Mouse (Mus musculus) midbrain, embryonic 14.5 days (tissue): ENCODE measurements around the gene Cdk8. TPM values are rescaled to one million over a fixed set of nuclear protein-coding genes. Genes with fewer than 3 reads are reported as not detected.
A peak's percentile ranks its signal among the peaks of the same experiment; 100 is the strongest.

Source experiments
- ATAC-seq: fragments of 200-750 bp; cut with Nextera tagmentation; 2 replicates; pipeline ENCODE4 v1.8.0; 2017; ENCODE audit warnings: moderate number of reproducible peaks, moderate library complexity; ENCODE audit not compliant: low FRiP score, low TSS enrichment
- DNase-seq: peaks from one replicate; pipeline ENCODE4 v3.0.0-alpha.2; 2015
- H3K27ac ChIP-seq: fragments of 300-500 bp; sonication (generic); replicated peaks from 2 replicates; pipeline ENCODE4 v1.5.1; 2014; ENCODE audit warnings: mild to moderate bottlenecking, low read depth, low read length, moderate library complexity
- H3K27me3 ChIP-seq: fragments of 300-500 bp; sonication (generic); 2 replicates; pipeline ENCODE4 v1.6.1; 2014; ENCODE audit warnings: low read length, control low read depth, mixed read lengths; ENCODE audit not compliant: control insufficient read depth, insufficient read depth
- H3K36me3 ChIP-seq: fragments of 300-500 bp; sonication (generic); 2 replicates; pipeline ENCODE4 v1.6.1; 2014; ENCODE audit warnings: low read length, control low read depth; ENCODE audit not compliant: control insufficient read depth, insufficient read depth
- H3K4me1 ChIP-seq: fragments of 300-500 bp; sonication (generic); 2 replicates; pipeline ENCODE4 v1.6.1; 2014; ENCODE audit warnings: mild to moderate bottlenecking, antibody characterized with exemption, low read length, control low read depth; ENCODE audit not compliant: control insufficient read depth, insufficient read depth
- H3K4me2 ChIP-seq: fragments of 300-500 bp; sonication (generic); 2 replicates; pipeline ENCODE4 v1.6.1; 2014; ENCODE audit warnings: mild to moderate bottlenecking, low read length, moderate library complexity
- H3K4me3 ChIP-seq: fragments of 300-500 bp; sonication (generic); replicated peaks from 2 replicates; pipeline ENCODE4 v1.5.1; 2014; ENCODE audit warnings: low read depth, low read length
- H3K9ac ChIP-seq: fragments of 300-500 bp; sonication (generic); replicated peaks from 2 replicates; pipeline ENCODE4 v1.6.1; 2014; ENCODE audit warnings: mild to moderate bottlenecking, low read length, moderate library complexity
- H3K9me3 ChIP-seq: fragments of 300-500 bp; sonication (generic); 2 replicates; pipeline ENCODE4 v1.6.1; 2016; ENCODE audit warnings: low read length, control low read depth, mixed read lengths; ENCODE audit not compliant: control insufficient read depth
- whole genome bisulfite sequencing: fragments of 180-500 bp; shearing (Covaris S2); extraction: QIAGEN DNeasy Blood & Tissue Kit; methylation state at CpG from one replicate; pipeline ENCODE4 v1.1.7; 2014; 5-methylcytosine and 5-hydroxymethylcytosine counted together
- polyA plus RNA-seq: library from polyadenylated mRNA; unstranded; fragments of >200 nt; fragmentation: Nextera tagmentation; extraction: Ambion mirVana; gene quantifications from 2 replicates; pipeline ENCODE4 v1.2.1, GENCODE M21; 2014

Gene Cdk8
- polyA plus RNA-seq, 1 experiment from 2014 or later = 29.8 TPM

DNA sequence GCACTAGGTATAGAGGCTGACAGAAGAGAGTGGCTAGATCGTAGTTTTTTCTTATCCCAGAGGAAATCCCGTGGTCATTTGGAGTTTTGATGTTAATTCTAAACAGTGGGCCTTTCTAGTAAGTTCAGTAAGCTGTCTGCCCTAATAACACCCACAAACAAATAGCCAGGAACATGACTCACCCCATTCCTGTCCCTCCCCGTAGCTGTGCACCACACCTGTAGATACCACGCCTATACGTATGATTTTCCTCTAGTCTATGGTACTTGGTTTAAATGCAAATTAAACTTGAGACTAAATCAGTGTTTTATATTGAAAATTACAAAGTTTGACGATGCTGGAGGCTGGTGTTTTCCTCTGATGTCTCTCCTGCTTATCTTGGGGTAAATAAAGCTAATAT lies 83.5 kb downstream of the Cdk8 start:
- Histone ChIP-seq H3K9me3 (no peaks in the 10 kb centered on the region), H3K4me1 (no peaks in the 10 kb centered on the region), H3K4me3 (no peak overlapping the region), H3K27me3 (no peaks in the 10 kb centered on the region), H3K27ac (no peak overlapping the region), H3K36me3 (no peaks in the 10 kb centered on the region), H3K4me2 (no peak overlapping the region), H3K9ac (no peak overlapping the region)
- DNase-seq = no peak
- no peak for ATAC-seq
- WGBS = 87% methylated on average over 6 of the region's 6 CpGs

DNA sequence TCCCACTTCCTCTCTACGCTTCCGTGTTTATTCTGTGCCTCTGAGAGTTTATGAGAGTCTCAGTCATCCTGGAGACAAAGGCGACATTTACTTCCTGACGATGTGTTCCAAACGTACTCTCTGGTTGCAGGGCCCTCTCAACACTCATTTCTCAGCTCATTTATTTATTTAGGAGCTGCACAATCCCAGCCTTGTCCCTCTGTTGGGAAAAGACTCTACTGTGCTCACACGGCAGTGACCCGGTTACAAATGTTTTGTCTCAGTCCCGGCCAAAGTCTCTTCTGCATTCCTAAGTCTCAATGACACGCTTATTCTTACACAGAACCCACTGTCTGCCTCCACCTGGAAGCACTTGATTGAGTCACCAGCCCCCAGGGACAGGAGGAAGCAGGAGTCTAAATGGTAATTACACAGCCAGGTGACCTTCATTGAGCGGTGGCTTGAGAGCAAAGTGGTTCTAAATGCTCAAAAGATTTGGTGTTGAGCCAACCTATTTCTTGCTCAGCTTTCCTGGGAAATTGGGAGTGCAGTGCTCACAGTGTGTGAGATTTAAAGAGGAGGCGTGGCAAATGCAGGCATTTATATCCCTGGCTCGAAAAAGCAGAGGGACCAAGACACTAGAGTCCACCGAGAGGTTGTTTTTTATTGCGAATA lies 84.4 kb downstream of the Cdk8 start:
- Histone ChIP-seq H3K9ac (no peak overlapping the region), H3K27ac (no peak overlapping the region), H3K4me3 (no peak overlapping the region), H3K27me3 (no peaks in the 10 kb centered on the region), H3K4me2 (no peak overlapping the region), H3K9me3 (no peaks in the 10 kb centered on the region), H3K4me1 (no peaks in the 10 kb centered on the region), H3K36me3 (no peaks in the 10 kb centered on the region)
- peak; percentile 39 for DNase-seq
- no peak for ATAC-seq
- 69% methylated on average over 14 of the region's 14 CpGs for WGBS

DNA sequence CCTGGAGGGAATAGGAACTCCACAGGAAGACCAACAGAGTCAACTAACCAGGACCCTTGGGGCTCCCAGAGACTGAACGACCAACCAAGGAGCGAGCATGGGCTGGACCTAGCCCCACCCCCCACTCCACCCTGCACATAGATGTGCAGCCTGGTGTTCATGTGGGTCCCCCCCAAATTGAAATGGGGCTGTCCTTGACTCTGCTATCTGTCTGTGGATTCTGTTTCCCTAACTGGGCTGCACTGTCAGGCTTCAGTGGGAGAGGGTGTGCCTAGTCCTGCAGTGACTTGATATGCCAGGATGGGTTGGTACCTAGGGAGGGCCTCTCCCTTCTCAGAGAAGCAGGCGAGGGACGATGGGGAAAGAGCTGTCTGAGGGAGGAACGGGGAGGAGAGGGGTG lies 85.3 kb downstream of the Cdk8 start:
- Histone ChIP-seq H3K9ac (no peak overlapping the region), H3K4me3 (no peak overlapping the region), H3K27ac (no peak overlapping the region), H3K36me3 (no peaks in the 10 kb centered on the region), H3K4me1 (no peaks in the 10 kb centered on the region), H3K4me2 (no peak overlapping the region), H3K27me3 (no peaks in the 10 kb centered on the region), H3K9me3 (no peaks in the 10 kb centered on the region)
- ATAC-seq (no peak), DNase-seq (no peak)
- 92% methylated on average over 5 of the region's 5 CpGs for WGBS

DNA sequence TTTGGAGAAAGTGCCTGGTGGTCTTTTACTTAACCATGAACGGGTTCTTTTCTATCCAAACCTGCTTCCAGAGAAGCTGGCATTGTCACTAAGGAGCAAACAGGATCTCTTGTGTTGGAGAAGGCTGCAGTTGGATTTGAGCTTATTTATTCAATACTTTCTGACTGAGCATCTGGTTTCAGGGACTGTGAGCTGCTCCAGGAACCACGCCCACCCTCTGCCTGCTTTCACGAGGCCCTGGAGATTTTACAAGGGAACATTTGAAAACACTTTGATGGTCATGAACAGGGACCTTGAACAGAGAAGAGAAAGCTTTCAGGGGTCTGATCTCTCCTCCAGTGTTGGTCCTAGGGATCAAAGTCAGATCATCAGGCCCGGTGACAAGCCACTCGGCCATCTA lies 87.0 kb downstream of the Cdk8 start:
- WGBS = 83% methylated on average over 5 of the region's 5 CpGs

DNA sequence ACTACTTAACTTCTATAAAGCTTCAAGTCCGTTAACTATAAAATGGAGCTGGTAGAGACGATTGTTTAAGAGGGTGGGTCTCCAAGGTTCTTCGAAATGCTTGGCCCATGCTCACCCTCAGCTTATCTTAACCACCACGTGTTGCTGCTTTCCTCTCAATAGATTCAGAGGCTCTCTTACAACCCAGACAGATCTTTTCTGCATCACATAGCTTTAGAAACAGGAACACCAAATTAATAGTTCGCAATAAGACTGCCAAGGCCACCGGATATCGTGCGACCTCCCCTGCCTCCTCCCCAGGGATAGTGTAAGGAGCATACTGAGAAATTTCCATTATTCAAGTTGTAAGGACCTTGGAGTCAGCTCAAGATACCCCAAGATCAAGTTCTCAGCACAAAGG lies 87.4 kb downstream of the Cdk8 start:
- H3K36me3 ChIP-seq = no peaks in the 10 kb centered on the region
- H3K4me3 ChIP-seq = no peak overlapping the region
- H3K9me3 ChIP-seq = no peaks in the 10 kb centered on the region
- ATAC-seq (no peak), DNase-seq (no peak)
- H3K27me3 ChIP-seq = no peaks in the 10 kb centered on the region
- H3K9ac ChIP-seq = no peak overlapping the region
- H3K27ac ChIP-seq = no peak overlapping the region
- WGBS = 86% methylated on average over 8 of the region's 8 CpGs
- H3K4me2 ChIP-seq = no peak overlapping the region
- no peaks in the 10 kb centered on the region for H3K4me1 ChIP-seq

More for the DNA sequence above, 87.0 kb downstream of the Cdk8 start:
- Histone ChIP-seq H3K9ac (no peak overlapping the region), H3K27ac (no peak overlapping the region), H3K4me2 (no peak overlapping the region), H3K27me3 (no peaks in the 10 kb centered on the region), H3K4me1 (no peaks in the 10 kb centered on the region), H3K36me3 (no peaks in the 10 kb centered on the region), H3K4me3 (no peak overlapping the region), H3K9me3 (no peaks in the 10 kb centered on the region)
- ATAC-seq = no peak
- no peak for DNase-seq

DNA sequence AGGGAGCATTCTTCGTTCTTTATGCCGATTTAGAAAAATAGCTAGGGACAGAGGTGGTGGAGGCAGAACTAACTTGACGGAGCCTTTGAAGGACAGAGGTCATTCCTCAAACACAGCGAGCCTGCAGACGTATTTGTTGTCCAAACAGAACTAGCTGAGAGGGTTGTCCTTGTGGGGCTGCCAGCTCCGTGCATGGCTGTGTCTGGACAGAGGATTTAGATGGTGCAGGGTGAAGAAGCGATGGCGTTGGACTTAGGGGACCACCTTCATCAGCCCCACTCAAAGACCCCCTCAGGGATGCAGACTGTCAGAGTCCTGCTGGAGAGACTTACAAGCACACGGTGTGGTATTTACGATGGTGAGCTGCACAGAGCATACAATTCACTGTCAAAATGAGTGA lies 97.9 kb downstream of the Cdk8 start:
- no peak for ATAC-seq
- Histone ChIP-seq H3K9ac (no peak overlapping the region), H3K27ac (no peak overlapping the region), H3K4me1 (no peaks in the 10 kb centered on the region), H3K36me3 (no peaks in the 10 kb centered on the region), H3K27me3 (no peaks in the 10 kb centered on the region), H3K9me3 (no peaks in the 10 kb centered on the region), H3K4me3 (no peak overlapping the region), H3K4me2 (no peak overlapping the region)
- no peak for DNase-seq
- 64% methylated on average over 10 of the region's 10 CpGs for WGBS

DNA sequence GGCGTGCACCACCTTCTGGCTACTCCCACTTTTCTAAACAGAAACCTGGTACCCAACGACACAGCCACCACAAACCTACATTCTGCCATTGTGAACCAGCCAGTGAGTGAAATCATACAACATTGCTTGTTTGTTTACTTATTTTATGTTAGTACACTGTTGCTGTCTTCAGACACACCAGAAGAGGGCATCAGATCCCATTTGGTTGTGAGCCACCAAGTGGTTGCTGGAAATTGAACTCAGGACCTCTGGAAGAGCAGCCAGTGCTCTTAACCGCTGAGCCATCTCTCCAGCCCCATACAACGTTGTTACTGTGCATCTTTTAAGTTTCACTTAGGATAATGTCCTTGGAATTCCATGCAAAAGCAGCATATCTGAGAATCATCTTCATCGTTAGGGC lies 98.5 kb downstream of the Cdk8 start:
- no peak overlapping the region for H3K4me2 ChIP-seq
- H3K4me3 ChIP-seq = no peak overlapping the region
- H3K4me1 ChIP-seq = no peaks in the 10 kb centered on the region
- no peak overlapping the region for H3K9ac ChIP-seq
- DNase-seq (no peak), ATAC-seq (no peak)
- no peaks in the 10 kb centered on the region for H3K27me3 ChIP-seq
- 87% methylated on average over 5 of the region's 5 CpGs for WGBS
- H3K9me3 ChIP-seq = no peaks in the 10 kb centered on the region
- H3K27ac ChIP-seq = no peak overlapping the region
- H3K36me3 ChIP-seq = no peaks in the 10 kb centered on the region

DNA sequence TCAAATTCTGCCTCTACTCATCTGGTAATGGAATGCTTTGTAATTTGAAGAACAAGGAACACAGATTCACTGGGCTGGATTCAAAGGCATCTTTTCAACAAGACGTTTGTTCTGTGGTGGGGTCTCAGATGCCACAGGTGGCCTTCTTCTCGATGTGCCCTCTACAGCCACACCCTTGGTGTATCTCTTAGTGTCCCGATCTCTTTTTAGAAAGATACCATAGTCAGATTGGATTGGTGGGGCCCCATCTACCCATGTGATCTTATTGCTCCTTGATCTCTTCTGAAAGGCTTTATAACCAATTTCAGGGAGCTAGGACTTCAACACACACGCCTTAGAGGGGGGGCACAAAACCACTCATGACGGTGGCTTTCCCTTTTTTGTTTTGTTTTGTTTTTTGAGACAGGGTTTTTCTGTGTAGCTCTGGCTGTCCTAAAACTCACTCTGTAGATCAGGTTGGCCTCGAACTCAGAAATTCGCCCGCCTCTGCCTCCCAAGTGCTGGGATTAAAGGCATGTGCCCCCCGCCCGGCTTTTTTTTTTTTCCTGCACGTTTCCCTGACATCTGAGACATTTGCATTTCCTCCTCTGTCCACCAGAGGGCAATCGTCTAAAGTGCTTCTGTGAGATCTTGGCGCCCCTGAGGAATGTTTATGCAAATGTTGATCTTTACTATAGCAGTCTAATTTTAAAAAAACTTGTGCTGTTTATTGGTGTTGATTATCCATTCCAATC lies 99.2 kb downstream of the Cdk8 start:
- H3K27ac ChIP-seq = no peak overlapping the region
- no peak overlapping the region for H3K4me2 ChIP-seq
- H3K9ac ChIP-seq = no peak overlapping the region
- no peaks in the 10 kb centered on the region for H3K27me3 ChIP-seq
- ATAC-seq (no peak), DNase-seq (peak; percentile 84)
- H3K36me3 ChIP-seq = no peaks in the 10 kb centered on the region
- no peak overlapping the region for H3K4me3 ChIP-seq
- H3K9me3 ChIP-seq = no peaks in the 10 kb centered on the region
- no peaks in the 10 kb centered on the region for H3K4me1 ChIP-seq
- WGBS = 42% methylated on average over 13 of the region's 13 CpGs

DNA sequence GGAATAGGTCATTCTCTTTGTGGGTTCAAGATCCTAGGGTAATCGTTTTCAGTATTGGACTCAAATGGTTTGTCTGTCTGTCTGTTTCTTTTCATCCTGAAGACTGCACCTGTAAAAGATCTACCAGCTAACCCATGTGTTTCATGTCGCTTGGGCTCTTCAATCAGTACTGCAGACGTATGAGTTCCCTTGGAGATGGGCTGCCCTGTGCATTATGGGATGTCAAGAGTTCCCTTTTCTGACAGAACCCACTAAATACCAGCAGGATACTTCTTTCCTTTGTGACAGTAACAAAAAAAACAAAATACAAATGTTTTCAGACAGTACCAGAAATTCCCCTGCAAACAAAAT lies 99.7 kb downstream of the Cdk8 start:
- Histone ChIP-seq H3K27me3 (no peaks in the 10 kb centered on the region), H3K4me1 (no peaks in the 10 kb centered on the region), H3K36me3 (no peaks in the 10 kb centered on the region), H3K9me3 (no peaks in the 10 kb centered on the region), H3K27ac (no peak overlapping the region), H3K4me3 (no peak overlapping the region), H3K9ac (no peak overlapping the region), H3K4me2 (no peak overlapping the region)
- ATAC-seq (no peak), DNase-seq (no peak)
- 38% methylated on average over 3 of the region's 3 CpGs for WGBS
